Mouse (Mus musculus) CD4-positive naive resting alpha-beta T cell, adult 76 days (primary cell): Measurements from ENCODE around the gene Grn. TPM values are rescaled to one million over a fixed set of nuclear protein-coding genes. Genes with fewer than 3 reads are reported as not detected.

Source experiments
- total RNA-seq: library from RNA; stranded (reverse); gene quantifications from one replicate; pipeline ENCODE4 v1.2.4, GENCODE M21; 2023

The Grn gene
- 19.6 TPM for total RNA-seq

GRCm38 (mm10) chr11:102430121-102431017, at the start of gene Grn:
Grn (plus strand) TSS chr11:102430315.

GRCm38 (mm10) chr11:102393238-102393634, 36.9 kb upstream of the Grn start, which contains the start of gene Rundc3a:
Rundc3a (plus strand) TSS chr11:102393403.

GRCm38 (mm10) chr11:102407834-102408215, 22.3 kb upstream of the Grn start, which contains the start of gene Slc25a39:
Slc25a39 (minus strand) TSS chr11:102407946.

GRCm38 (mm10) chr11:102447497-102447896, 17.4 kb downstream of the Grn start, which contains the start of gene Fam171a2:
Fam171a2 (minus strand) TSS chr11:102447682.

GRCm38 (mm10) chr11:102469648-102470357, 39.7 kb downstream of the Grn start, which contains the start of gene Itga2b:
Itga2b (minus strand) TSS chr11:102470122.

Other genes starting within 250 kb of the Grn start
- gene Lsm12, start 245.0 kb upstream of the Grn start, total RNA-seq: 51.5 TPM
- gene G6pc3, start 240.7 kb upstream of the Grn start, total RNA-seq: 31.9 TPM
- 155 TPM for gene Hdac5, start 200.1 kb upstream of the Grn start, total RNA-seq
- not detected for gene BC030867, start 181.4 kb upstream of the Grn start, total RNA-seq
- gene Asb16, start 161.6 kb upstream of the Grn start, total RNA-seq: not detected
- 42.0 TPM for gene Tmub2, start 145.4 kb upstream of the Grn start, total RNA-seq
- 74.1 TPM for gene Atxn7l3, start 133.7 kb upstream of the Grn start, total RNA-seq
- gene Ubtf, start 110.6 kb upstream of the Grn start, total RNA-seq: 114 TPM
- gene Slc4a1, start 64.1 kb upstream of the Grn start, total RNA-seq: 12.5 TPM
- 4.6 TPM for gene Rundc3a, start 36.9 kb upstream of the Grn start, total RNA-seq
- gene Slc25a39, start 22.4 kb upstream of the Grn start, total RNA-seq: 32.5 TPM
- gene Fam171a2, start 17.4 kb downstream of the Grn start, total RNA-seq: not detected
- 23.1 TPM for gene Itga2b, start 39.8 kb downstream of the Grn start, total RNA-seq
- 57.9 TPM for gene Gpatch8, start 126.1 kb downstream of the Grn start, total RNA-seq
- not detected for gene Gm11627, start 149.1 kb downstream of the Grn start, total RNA-seq
- not detected for gene Fzd2, start 174.1 kb downstream of the Grn start, total RNA-seq
- gene Meioc, start 233.4 kb downstream of the Grn start, total RNA-seq: not detected